Mouse (Mus musculus): Measurements from ENCODE around the gene Psmd14.
A peak's percentile ranks its signal among the peaks of the same experiment; 100 is the strongest.

Psmd14 gene

GRCm38 (mm10) chr2:61759234-61759855 lies 47.9 kb downstream of the Psmd14 start:
- no peak for DNase-seq (ENCODE audit: low spot score in 2 of 2)

GRCm38 (mm10) chr2:61760044-61760443 lies 48.5 kb downstream of the Psmd14 start:
- DNase-seq (ENCODE audit: low spot score in 2 of 2) = no peak

- no peak for DNase-seq (ENCODE audit: low spot score in 2 of 2)
Observed at GRCm38 (mm10) chr2:61764470-61765105, 53.1 kb downstream of the Psmd14 start.

- no peak for DNase-seq (ENCODE audit: low spot score in 2 of 2)
Observed at GRCm38 (mm10) chr2:61765526-61765925, 54.0 kb downstream of the Psmd14 start.

- DNase-seq (ENCODE audit: low spot score in 2 of 2) = no peak
Observed at GRCm38 (mm10) chr2:61780794-61781193, 69.3 kb downstream of the Psmd14 start.

- DNase-seq (ENCODE audit: low spot score in 2 of 2) = no peak
Observed at GRCm38 (mm10) chr2:61794960-61795359, 83.5 kb downstream of the Psmd14 start.

- DNase-seq (ENCODE audit: low spot score in 2 of 2) = no peak
Observed at GRCm38 (mm10) chr2:61798048-61798447, 86.6 kb downstream of the Psmd14 start.

GRCm38 (mm10) chr2:61802656-61803251 lies 91.3 kb downstream of the Psmd14 start, which contains the start of gene Tbr1:
TSS of gene Tbr1 (plus strand) at chr2:61802930.
- peak in 1 of 2 experiments; percentile 48 for DNase-seq (ENCODE audit: low spot score in 2 of 2)

- peak in 1 of 2 experiments; percentile 62 for DNase-seq (ENCODE audit: low spot score in 2 of 2)
Observed at GRCm38 (mm10) chr2:61803443-61804367, 92.2 kb downstream of the Psmd14 start.

GRCm38 (mm10) chr2:61804382-61804840 lies 92.9 kb downstream of the Psmd14 start:
- DNase-seq (ENCODE audit: low spot score in 2 of 2) = peak; percentile 73 to 86

- peak in 1 of 2 experiments; percentile 44 for DNase-seq (ENCODE audit: low spot score in 2 of 2)
Observed at GRCm38 (mm10) chr2:61804841-61805540, 93.5 kb downstream of the Psmd14 start.

GRCm38 (mm10) chr2:61805541-61806345 lies 94.2 kb downstream of the Psmd14 start:
- DNase-seq (ENCODE audit: low spot score in 2 of 2) = peak in 1 of 2 experiments; percentile 40

GRCm38 (mm10) chr2:61806346-61806825 lies 94.9 kb downstream of the Psmd14 start:
- no peak for DNase-seq (ENCODE audit: low spot score in 2 of 2)

- peak in 1 of 2 experiments; percentile 49 for DNase-seq (ENCODE audit: low spot score in 2 of 2)
Observed at GRCm38 (mm10) chr2:61807151-61807550, 95.7 kb downstream of the Psmd14 start.

- no peak for DNase-seq (ENCODE audit: low spot score in 2 of 2)
Observed at GRCm38 (mm10) chr2:61807781-61808180, 96.3 kb downstream of the Psmd14 start.

GRCm38 (mm10) chr2:61808776-61809175 lies 97.3 kb downstream of the Psmd14 start:
- DNase-seq (ENCODE audit: low spot score in 2 of 2) = peak in 1 of 2 experiments; percentile 44

- no peak for DNase-seq (ENCODE audit: low spot score in 2 of 2)
Observed at GRCm38 (mm10) chr2:61809381-61809780, 97.9 kb downstream of the Psmd14 start.

- DNase-seq (ENCODE audit: low spot score in 2 of 2) = no peak
Observed at GRCm38 (mm10) chr2:61810751-61811150, 99.3 kb downstream of the Psmd14 start.

GRCm38 (mm10) chr2:61811163-61811506 lies 99.6 kb downstream of the Psmd14 start:
- peak in 1 of 2 experiments; percentile 42 for DNase-seq (ENCODE audit: low spot score in 2 of 2)
